Mouse (Mus musculus): Measurements from ENCODE around the gene Sirt4. TPM values are rescaled to one million over a fixed set of nuclear protein-coding genes. Genes with fewer than 3 reads are reported as not detected.
A peak's percentile ranks its signal among the peaks of the same experiment; 100 is the strongest.
"Not testable (repeated sequence)": the region's sequence is repeated elsewhere in the genome, so short reads cannot be mapped to it uniquely, and the experiment has no call there.

Gene Sirt4
- total RNA-seq, 2 experiments from 2014 or later: 31.1 to 34.0 TPM

- intact Hi-C loops (cut with DNase I): no loop called here
Measured at GRCm38 (mm10) chr5:115476107-115476727, 8.3 kb downstream of the Sirt4 start.

GRCm38 (mm10) chr5:115475337-115476106 lies 9.0 kb downstream of the Sirt4 start:
- intact Hi-C loops (cut with DNase I): no loop called here
- peak in 1 of 2 experiments; percentile 51 for DNase-seq (ENCODE audit: low spot score in 2 of 2)

More at GRCm38 (mm10) chr5:115476107-115476727, 8.3 kb downstream of the Sirt4 start:
- no peak for DNase-seq (ENCODE audit: low spot score in 2 of 2)

DNA sequence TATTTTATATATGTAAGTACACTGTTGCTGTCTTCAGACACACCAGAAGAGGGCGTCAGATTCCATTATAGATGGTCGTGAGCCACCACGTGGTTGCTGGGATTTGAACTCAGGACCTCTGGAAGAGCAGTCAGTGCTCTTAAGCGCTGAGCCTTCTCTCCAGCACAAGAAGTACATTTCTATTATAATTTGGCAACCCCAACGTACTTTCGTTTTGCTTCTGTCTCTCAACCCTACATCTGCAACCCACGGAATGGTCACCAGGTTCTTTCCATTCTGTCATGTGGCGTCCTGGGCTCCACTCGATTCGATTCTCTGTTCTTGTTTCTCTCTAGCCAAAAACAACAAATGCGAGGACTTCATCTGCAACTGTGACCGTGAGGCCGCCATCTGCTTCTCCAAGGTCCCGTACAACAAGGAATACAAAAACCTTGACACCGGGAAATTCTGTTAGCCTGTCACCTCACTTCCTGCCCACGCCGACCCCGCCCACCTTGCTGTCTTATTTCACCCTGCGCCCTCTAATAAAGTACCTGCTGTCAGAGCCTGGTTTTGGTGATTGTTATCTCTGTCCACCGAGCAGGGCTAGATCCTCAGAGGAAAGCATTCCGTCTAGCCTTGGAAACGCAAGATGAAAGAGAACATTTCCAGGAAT lies 10.2 kb downstream of the Sirt4 start:
- DNase-seq (ENCODE audit: low spot score in 2 of 2): no peak
- intact Hi-C loops (cut with DNase I): no loop called here

DNA sequence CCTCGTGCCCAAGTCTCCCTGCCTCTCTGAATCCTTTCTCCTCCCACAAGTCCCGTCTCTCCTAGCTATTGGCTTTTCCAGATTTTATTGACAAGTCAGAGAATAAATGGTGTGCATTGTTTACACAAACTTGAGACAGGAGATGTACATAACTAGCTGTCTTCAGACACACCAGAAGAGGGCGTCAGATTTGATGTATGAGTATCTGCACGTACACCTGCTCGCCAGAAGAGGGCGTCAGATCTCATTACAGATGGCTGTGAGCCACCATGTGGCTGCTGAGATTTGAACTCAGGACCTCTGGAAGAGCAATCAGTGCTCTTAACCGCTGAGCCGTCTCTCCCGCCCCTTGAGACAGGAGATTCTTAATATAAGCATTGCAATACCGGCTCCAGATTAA lies 11.3 kb downstream of the Sirt4 start:
- no peak for DNase-seq (ENCODE audit: low spot score in 2 of 2)
- intact Hi-C loops (cut with DNase I): no loop called here

GRCm38 (mm10) chr5:115470766-115471531 lies 13.6 kb downstream of the Sirt4 start:
- intact Hi-C loops (cut with DNase I): no loop called here

DNA sequence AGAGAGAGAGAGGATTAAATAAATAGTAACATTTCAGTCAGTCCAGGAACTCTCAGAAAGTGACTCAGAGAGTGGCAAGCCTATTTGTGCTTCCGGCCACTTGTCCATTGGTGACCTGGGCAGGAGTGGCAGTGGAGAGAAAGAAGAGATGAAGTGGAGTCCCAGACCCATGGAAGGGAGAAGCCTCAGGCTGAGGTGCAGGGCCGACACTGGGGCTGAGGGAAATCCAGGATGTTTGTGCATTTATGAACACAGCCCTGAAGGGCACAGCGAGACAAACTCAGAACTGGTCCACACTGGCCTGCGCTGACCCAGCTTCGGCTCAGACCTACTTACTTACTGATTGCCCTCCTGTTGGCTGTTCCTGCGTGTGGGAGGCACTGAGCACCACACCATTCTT lies 14.7 kb downstream of the Sirt4 start:
- intact Hi-C loops (cut with DNase I): no loop called here
- no peak for DNase-seq (ENCODE audit: low spot score in 2 of 2)

More at GRCm38 (mm10) chr5:115470766-115471531, 13.6 kb downstream of the Sirt4 start:
- peak in 1 of 2 experiments; percentile 41 for DNase-seq (ENCODE audit: low spot score in 2 of 2)

GRCm38 (mm10) chr5:115465642-115466420 lies 18.7 kb downstream of the Sirt4 start, which contains the start of gene Pla2g1b:
Gene Pla2g1b, plus strand, starts transcription at chr5:115466262.
- DNase-seq (ENCODE audit: low spot score in 2 of 2): no peak
- intact Hi-C loops (cut with DNase I): no loop called here

DNA sequence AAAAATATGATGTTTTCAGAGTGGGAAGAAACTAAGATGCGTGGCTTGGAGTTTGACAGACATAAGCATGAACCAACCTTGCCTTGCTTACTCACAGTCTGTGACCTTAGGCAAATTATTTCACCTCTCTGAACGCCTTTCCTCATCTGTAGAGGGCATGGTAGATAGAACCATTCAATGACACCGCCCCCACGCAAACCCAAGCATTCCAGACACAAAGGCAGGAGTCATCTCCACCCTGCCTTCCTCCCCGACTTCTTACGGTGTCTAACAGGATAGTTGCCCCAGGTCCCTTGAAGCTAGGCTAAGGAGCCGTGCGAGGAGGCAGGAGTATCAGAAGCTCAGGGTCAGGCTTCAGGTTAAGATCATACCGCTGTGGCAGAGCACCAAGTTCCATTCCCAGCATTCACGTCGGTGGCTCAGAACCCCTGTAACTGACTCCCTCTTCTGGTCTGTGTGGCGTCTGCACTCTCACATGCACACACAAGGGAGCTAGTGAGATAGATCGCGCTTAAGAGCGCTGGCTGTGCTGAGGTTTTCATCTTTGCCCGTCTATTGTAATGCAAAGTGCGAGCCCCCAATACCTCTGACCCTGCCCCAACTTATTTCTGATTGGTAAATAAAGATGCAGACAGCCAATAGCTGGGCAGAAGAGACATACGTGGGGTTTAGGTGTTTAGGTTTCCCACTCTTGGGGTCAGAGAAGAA lies 20.0 kb downstream of the Sirt4 start:
- no peak for DNase-seq (ENCODE audit: low spot score in 2 of 2)
- intact Hi-C loops (cut with DNase I): no loop called here

GRCm38 (mm10) chr5:115458918-115459317 lies 25.6 kb downstream of the Sirt4 start:
- intact Hi-C loops (cut with DNase I): no loop called here
- no peak for DNase-seq (ENCODE audit: low spot score in 2 of 2)

DNA sequence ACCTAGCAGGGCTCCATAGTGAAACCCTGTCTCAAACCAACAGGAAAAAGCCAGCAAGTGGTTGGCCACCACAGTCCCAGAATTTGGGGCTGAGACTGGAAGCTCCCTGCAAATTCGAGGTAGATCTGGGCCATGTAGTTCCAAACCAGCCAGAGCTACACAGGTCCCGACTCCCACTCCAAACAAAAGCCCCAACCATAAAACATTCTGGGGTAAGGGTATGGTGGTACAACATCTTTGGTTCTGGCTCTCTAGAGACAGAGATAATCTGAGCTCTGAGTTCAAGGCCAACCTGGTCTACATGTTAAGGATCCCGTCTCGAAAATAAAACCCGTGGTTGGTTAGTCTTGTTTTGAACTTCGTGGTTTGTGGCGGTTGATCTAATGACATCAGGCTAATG lies 28.7 kb downstream of the Sirt4 start:
- intact Hi-C loops (cut with DNase I): no loop called here
- no peak for DNase-seq (ENCODE audit: low spot score in 2 of 2)

- intact Hi-C loops (cut with DNase I): no loop called here
Measured at GRCm38 (mm10) chr5:115454422-115455090, 30.0 kb downstream of the Sirt4 start.

GRCm38 (mm10) chr5:115450410-115451317 lies 33.9 kb downstream of the Sirt4 start:
- DNase-seq (ENCODE audit: low spot score in 2 of 2): no peak
- intact Hi-C loops (cut with DNase I): no loop called here

More at GRCm38 (mm10) chr5:115454422-115455090, 30.0 kb downstream of the Sirt4 start:
- DNase-seq (ENCODE audit: low spot score in 2 of 2): no peak

DNA sequence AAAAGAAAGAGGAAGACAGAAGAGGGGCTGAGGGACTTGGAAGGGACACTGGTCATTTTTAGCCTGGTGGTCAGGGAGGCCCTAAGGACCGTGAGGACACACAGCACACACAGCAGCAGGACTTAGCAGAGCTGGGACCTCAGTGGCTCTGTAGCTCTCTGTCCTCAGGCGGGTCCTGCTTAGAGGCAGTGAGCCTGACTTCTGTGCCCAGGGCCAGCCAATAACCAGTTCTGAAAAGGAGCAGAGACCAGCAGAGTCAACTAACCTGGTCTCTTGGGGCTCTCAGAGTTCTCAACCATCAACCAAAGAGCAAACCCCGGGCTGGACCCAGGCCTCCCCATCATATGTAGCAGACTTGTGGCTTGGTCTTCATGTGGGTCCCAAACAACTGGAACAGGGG lies 35.3 kb downstream of the Sirt4 start:
- DNase-seq (ENCODE audit: low spot score in 2 of 2): no peak
- intact Hi-C loops (cut with DNase I): no loop called here

DNA sequence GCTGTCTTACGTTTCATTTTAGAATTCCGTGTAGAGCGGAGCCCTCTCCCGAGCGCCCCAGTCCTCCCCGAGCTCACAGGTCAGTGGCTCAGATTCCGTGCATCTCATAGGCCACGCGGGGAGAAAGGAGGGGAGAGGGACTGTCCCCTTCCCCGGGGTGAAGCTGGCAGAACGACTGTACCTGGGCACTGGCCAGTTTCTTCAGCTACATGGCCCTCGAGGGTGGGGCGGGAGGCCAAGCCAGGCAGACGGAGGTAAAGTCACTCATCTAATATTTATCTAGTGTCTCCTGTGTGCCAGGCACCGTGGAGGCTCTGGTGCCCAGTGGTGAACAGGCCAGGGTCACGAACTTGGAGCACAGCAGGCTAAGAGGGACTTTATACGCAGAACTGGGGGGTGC lies 37.4 kb downstream of the Sirt4 start:
- no peak for DNase-seq (ENCODE audit: low spot score in 2 of 2)
- intact Hi-C loops (cut with DNase I): no loop called here

GRCm38 (mm10) chr5:115444130-115444529 lies 40.4 kb downstream of the Sirt4 start:
- DNase-seq (ENCODE audit: low spot score in 2 of 2): no peak
- intact Hi-C loops (cut with DNase I): no loop called here

DNA sequence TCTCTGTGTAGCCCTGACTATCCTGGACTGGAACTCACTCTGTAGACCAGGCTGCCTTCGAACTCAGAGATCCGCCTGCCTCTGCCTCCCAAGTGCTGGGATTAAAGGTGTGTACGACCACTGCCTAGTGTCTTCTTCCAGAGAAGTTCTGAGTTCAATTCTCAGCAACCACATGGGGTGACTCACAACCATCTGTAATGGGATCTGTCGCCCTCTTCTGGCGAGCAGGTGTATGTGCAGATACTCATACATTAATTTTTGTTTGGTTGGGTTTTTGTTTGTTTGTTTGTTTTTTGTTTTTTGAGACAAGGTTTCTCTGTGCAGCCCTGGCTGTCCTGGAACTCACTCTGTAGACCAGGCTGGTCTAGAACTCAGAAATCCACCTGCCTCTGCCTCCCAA lies 41.9 kb downstream of the Sirt4 start:
- DNase-seq (ENCODE audit: low spot score in 2 of 2); intact Hi-C loops (cut with DNase I): not testable (repeated sequence)
